Mouse (Mus musculus) liver, embryonic 16.5 days (tissue): ENCODE results near the gene Gda. TPM values are rescaled to one million over a fixed set of nuclear protein-coding genes. Genes with fewer than 3 reads are reported as not detected.

Experiments used
- ATAC-seq: fragments of 200-750 bp; cut with Nextera tagmentation; 2 replicates; pipeline ENCODE4 v1.8.0; 2017; ENCODE audit warnings: low read depth, mild to moderate bottlenecking, moderate number of reproducible peaks, moderate library complexity
- H3K27ac ChIP-seq: fragments of 300-500 bp; sonication (generic); 2 replicates; pipeline ENCODE4 v1.5.1; 2014; ENCODE audit warnings: mild to moderate bottlenecking, low read length
- H3K27me3 ChIP-seq: fragments of 300-500 bp; sonication (generic); 2 replicates; pipeline ENCODE4 v1.6.1; 2014; ENCODE audit warnings: low read depth, low read length, mixed read lengths; ENCODE audit not compliant: control insufficient read depth, insufficient read depth
- H3K36me3 ChIP-seq: fragments of 300-500 bp; sonication (generic); 2 replicates; pipeline ENCODE4 v1.6.1; 2014; ENCODE audit warnings: mild to moderate bottlenecking; ENCODE audit not compliant: control insufficient read depth, insufficient read depth
- H3K4me1 ChIP-seq: fragments of 300-500 bp; sonication (generic); 2 replicates; pipeline ENCODE4 v1.6.1; 2014; ENCODE audit warnings: low read depth, low read length, mixed read lengths; ENCODE audit not compliant: control insufficient read depth
- H3K4me2 ChIP-seq: fragments of 300-500 bp; sonication (generic); 2 replicates; pipeline ENCODE4 v1.6.1; 2014; ENCODE audit warnings: low read depth, low read length, mixed read lengths
- H3K4me3 ChIP-seq: fragments of 300-500 bp; sonication (generic); 2 replicates; pipeline ENCODE4 v1.5.1; 2014; ENCODE audit warnings: low read depth, mild to moderate bottlenecking, low read length
- H3K9ac ChIP-seq: fragments of 300-500 bp; sonication (generic); 2 replicates; pipeline ENCODE4 v1.6.1; 2014; ENCODE audit warnings: low read depth, low read length
- H3K9me3 ChIP-seq: fragments of 300-500 bp; sonication (generic); replicated peaks from 2 replicates; pipeline ENCODE4 v1.6.1; 2016; ENCODE audit warnings: low read length; ENCODE audit not compliant: control insufficient read depth
- WGBS: fragments of 180-500 bp; shearing (Covaris S2); extraction: QIAGEN DNeasy Blood & Tissue Kit; methylation state at CpG from one replicate; pipeline ENCODE4 v1.1.7; 2014; ENCODE audit not compliant: insufficient replicate concordance; 5-methylcytosine and 5-hydroxymethylcytosine counted together
- polyA plus RNA-seq: library from polyadenylated mRNA; unstranded; fragments of >200 nt; fragmentation: Nextera tagmentation; extraction: Ambion mirVana; gene quantifications from 2 replicates; pipeline ENCODE4 v1.2.1, GENCODE M21; 2015

Gene Gda
- polyA plus RNA-seq, 1 experiment from 2014 or later, result 2.2 TPM

- Histone ChIP-seq H3K4me2 (no peak overlapping the region), H3K9ac (no peak overlapping the region), H3K4me1 (no peaks in the 10 kb centered on the region), H3K36me3 (no peaks in the 10 kb centered on the region), H3K4me3 (no peak overlapping the region), H3K27me3 (no peaks in the 10 kb centered on the region), H3K27ac (no peak overlapping the region), H3K9me3 (no peaks in the 10 kb centered on the region)
- ATAC-seq, result no peak
- 37% methylated on average over 2 of the region's 2 CpGs for WGBS
Measured at GRCm38 (mm10) chr19:21371337-21371736, 101.9 kb downstream of the Gda start.

- Histone ChIP-seq H3K36me3 (no peaks in the 10 kb centered on the region), H3K27me3 (no peaks in the 10 kb centered on the region), H3K4me1 (no peaks in the 10 kb centered on the region), H3K9ac (no peak overlapping the region), H3K4me2 (no peak overlapping the region), H3K4me3 (no peak overlapping the region), H3K9me3 (no peaks in the 10 kb centered on the region), H3K27ac (no peak overlapping the region)
- 75% methylated on average over 8 of the region's 8 CpGs for WGBS
- no peak for ATAC-seq
Measured at GRCm38 (mm10) chr19:21370782-21371181, 102.5 kb downstream of the Gda start.

GRCm38 (mm10) chr19:21369175-21369574, 104.1 kb downstream of the Gda start:
- H3K27ac ChIP-seq, result no peak overlapping the region
- H3K36me3 ChIP-seq, result no peaks in the 10 kb centered on the region
- 70% methylated on average over 6 of the region's 6 CpGs for WGBS
- no peak for ATAC-seq
- H3K4me1 ChIP-seq, result no peaks in the 10 kb centered on the region
- no peak overlapping the region for H3K4me3 ChIP-seq
- H3K9ac ChIP-seq, result no peak overlapping the region
- H3K27me3 ChIP-seq, result no peaks in the 10 kb centered on the region
- no peaks in the 10 kb centered on the region for H3K9me3 ChIP-seq
- no peak overlapping the region for H3K4me2 ChIP-seq

- H3K9me3 ChIP-seq, result no peaks in the 10 kb centered on the region
Measured at GRCm38 (mm10) chr19:21368595-21368994, 104.7 kb downstream of the Gda start.

GRCm38 (mm10) chr19:21357792-21358191, 115.5 kb downstream of the Gda start:
- H3K4me3 ChIP-seq, result no peak overlapping the region
- no peaks in the 10 kb centered on the region for H3K27me3 ChIP-seq
- H3K36me3 ChIP-seq, result no peaks in the 10 kb centered on the region
- H3K27ac ChIP-seq, result no peak overlapping the region
- H3K4me1 ChIP-seq, result no peaks in the 10 kb centered on the region
- WGBS, result 65% methylated on average over 6 of the region's 6 CpGs
- no peaks in the 10 kb centered on the region for H3K9me3 ChIP-seq
- no peak overlapping the region for H3K9ac ChIP-seq
- no peak for ATAC-seq
- H3K4me2 ChIP-seq, result no peak overlapping the region

More at GRCm38 (mm10) chr19:21368595-21368994, 104.7 kb downstream of the Gda start:
- Histone ChIP-seq H3K4me2 (no peak overlapping the region), H3K4me3 (no peak overlapping the region), H3K36me3 (no peaks in the 10 kb centered on the region), H3K9ac (no peak overlapping the region), H3K4me1 (no peaks in the 10 kb centered on the region), H3K27me3 (no peaks in the 10 kb centered on the region), H3K27ac (no peak overlapping the region)
- no peak for ATAC-seq
- WGBS, result 59% methylated on average over 4 of the region's 4 CpGs

GRCm38 (mm10) chr19:21349634-21350033, 123.6 kb downstream of the Gda start:
- H3K27ac ChIP-seq, result no peak overlapping the region
- H3K4me1 ChIP-seq, result no peaks in the 10 kb centered on the region
- no peak overlapping the region for H3K4me2 ChIP-seq
- no peaks in the 10 kb centered on the region for H3K27me3 ChIP-seq
- H3K9ac ChIP-seq, result no peak overlapping the region
- no peak for ATAC-seq
- WGBS, result 76% methylated on average over 6 of the region's 6 CpGs
- H3K4me3 ChIP-seq, result no peak overlapping the region
- H3K36me3 ChIP-seq, result no peaks in the 10 kb centered on the region
- H3K9me3 ChIP-seq, result no peaks in the 10 kb centered on the region

- Histone ChIP-seq H3K4me3 (no peak overlapping the region), H3K27ac (no peak overlapping the region), H3K4me2 (no peak overlapping the region), H3K9me3 (no peaks in the 10 kb centered on the region), H3K27me3 (no peaks in the 10 kb centered on the region), H3K4me1 (no peaks in the 10 kb centered on the region), H3K36me3 (no peaks in the 10 kb centered on the region), H3K9ac (no peak overlapping the region)
- ATAC-seq, result no peak
- WGBS, result 64% methylated on average over 6 of the region's 6 CpGs
Measured at GRCm38 (mm10) chr19:21346646-21347045, 126.6 kb downstream of the Gda start.

Other genes starting within 250 kb of the Gda start
- gene Zfand5, start 201.2 kb downstream of the Gda start, polyA plus RNA-seq, result 25.5 and 27.2 TPM in 2 replicates
- gene 1110059E24Rik, start 179.5 kb upstream of the Gda start, polyA plus RNA-seq, result 12.7 and 13.6 TPM in 2 replicates
- gene Abhd17b, start 179.7 kb upstream of the Gda start, polyA plus RNA-seq, result 4.9 and 5.8 TPM in 2 replicates